Mouse (Mus musculus) layer of hippocampus, postnatal 25 days (tissue): ENCODE measurements at regions not wholly inside any gene's neighbourhood (a gene's known extent, or its start where the extent isn't known, plus 50 kb on each side); places are given as distances from the start of the nearest gene placed in this dataset.

Source experiments
- DNase-seq, 2 experiments: peaks; one replicate each; pipeline ENCODE4 v3.0.0; 2022; ENCODE audit warnings: mixed read lengths in 2 of 2, low spot score in 1 of 2; ENCODE audit errors: extremely low spot score in 1 of 2

GRCm38 (mm10) chr5:51156901-51157300 lies 410.6 kb downstream of the Ppargc1a start:
- no peak for DNase-seq

DNA sequence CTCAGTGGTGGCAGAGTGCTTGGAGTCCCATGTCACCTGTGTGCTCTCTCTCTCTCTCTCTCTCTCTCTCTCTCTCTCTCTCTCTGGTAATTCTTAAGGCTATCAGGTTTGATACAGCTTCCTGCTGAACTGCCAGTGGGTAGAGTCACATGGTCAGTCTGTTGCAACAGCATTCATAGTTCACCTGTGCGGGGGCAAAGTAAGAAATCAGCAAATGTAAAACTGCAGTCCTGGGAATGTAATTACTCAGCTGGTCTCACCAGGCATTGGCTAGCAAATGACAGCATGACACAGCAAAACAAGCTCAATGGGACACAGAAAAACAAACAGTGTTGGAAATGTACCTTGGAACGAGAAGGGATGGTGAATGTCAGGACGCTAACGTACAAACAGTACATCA lies 422.7 kb downstream of the Ppargc1a start:
- DNase-seq = no peak

DNA sequence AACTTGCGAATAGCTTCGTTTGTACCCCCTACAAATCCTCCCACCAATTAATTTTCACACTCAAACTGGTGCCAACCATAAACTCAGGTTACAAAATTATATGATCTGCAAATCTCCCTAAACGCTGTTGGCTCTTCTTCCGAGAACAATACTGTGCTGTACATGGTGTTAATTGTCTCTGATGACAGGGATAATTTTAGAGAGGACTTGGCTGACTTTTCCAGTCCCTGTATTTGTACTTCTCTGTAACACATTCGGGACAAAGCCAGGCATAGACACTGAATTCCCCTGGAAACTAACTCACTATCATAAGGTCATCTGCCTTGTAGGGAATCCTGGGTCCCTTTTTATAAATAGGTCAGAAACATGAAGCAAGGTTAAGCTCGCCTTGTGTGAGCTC lies 442.4 kb downstream of the Ppargc1a start:
- DNase-seq = no peak

DNA sequence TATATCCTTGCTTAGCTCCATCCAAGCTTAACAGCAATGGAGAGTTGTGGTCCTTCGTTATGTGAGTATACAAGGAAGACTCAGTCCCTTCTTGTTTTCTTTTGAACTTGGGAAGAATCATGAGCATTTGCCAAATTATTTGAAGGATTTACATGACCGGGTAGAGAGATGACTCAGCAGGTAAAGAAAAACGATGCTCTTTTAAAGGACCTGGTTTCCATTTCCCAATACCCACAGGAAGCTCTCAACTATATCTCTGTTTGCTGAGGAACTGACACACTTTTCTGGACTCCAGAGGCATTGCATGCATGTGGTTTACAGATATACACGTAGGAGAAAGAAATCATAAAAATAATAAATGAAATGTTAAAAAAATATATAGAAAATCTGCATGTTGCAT lies 457.5 kb downstream of the Ppargc1a start:
- DNase-seq = no peak

GRCm38 (mm10) chr5:51108737-51109136 lies 458.8 kb downstream of the Ppargc1a start:
- no peak for DNase-seq

DNA sequence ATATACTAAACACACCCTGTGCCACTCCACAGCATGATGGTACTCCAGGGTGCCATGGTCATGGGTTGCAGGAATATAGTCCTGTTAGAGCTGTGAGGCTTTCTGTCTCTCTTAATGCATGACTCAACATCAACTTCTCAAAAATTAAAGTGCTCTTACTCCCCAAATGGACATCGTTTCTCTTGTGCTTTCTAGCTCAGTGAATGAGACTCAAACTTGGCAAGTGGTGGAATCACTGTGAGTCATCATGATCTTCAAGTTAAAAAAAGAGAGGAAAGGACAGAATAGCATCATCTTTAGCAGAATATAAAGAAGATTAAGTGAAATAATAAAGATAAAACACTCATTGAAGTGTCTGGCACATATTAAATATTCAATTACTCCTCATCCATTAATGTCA lies 459.3 kb downstream of the Ppargc1a start:
- DNase-seq = no peak

- no peak for DNase-seq
Observed at GRCm38 (mm10) chr5:51099902-51100301, 467.6 kb downstream of the Ppargc1a start.

GRCm38 (mm10) chr5:51072674-51073468 lies 494.7 kb downstream of the Ppargc1a start:
- no peak for DNase-seq

DNA sequence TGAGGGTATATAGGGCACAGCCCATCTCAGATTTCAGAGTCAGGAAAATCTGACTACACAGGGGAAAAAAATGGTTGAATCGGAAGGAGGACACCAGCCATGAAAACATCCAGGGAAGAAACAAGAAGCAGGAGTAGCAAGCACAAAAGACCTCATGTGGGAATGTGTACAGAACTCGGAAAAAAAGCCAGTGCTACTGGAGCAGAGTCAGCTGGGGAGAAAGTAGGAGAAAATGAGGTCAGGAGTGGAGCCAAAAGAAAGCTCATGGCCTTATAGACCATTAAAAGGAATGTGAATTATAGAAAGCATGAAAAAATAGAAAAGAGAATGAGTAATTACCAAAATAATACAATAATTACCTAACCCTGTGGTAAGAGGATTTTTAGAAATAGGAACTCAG lies 495.4 kb downstream of the Ppargc1a start:
- DNase-seq = no peak

GRCm38 (mm10) chr5:51069668-51070067 lies 497.9 kb downstream of the Ppargc1a start:
- DNase-seq = no peak

DNA sequence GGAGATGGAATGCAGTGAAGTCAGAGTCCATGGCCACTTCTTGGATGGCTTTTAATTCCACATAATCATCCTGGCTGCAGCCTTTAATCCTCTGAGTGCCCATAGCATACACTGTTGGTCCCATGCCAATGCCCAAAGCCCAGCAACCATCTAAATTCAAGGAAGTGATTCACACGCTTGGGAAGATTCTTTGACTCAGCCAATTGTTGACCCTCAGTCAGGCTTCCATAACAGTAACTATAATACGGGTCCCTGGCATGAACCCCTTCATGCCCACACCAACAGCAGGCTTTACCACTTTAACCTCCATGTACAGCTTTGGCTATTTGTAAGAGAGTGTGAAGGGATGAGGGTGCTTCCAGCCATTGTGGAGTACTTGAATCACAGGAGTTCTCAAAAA lies 521.7 kb downstream of the Ppargc1a start:
- DNase-seq = no peak

- no peak for DNase-seq
Observed at GRCm38 (mm10) chr5:51041541-51042217, 525.8 kb downstream of the Ppargc1a start.

DNA sequence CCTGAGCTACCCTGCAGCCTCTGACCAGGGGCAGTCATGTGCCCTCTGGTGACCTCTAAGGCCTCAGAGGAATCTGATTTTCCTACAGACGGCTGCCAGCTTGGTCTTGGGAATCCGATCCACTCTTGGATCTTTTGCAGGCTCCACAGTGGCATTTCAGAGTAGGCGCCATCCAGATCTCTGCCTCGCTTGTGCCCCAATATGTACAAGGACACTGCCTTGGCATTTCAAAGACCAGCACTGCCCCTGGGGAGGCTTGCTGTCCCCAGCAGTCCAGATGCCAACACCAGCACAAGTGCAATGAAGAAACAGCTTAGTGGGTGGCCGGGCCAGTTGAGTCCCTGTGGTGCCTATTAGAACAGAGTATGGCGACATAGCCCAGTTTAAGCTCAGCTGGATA lies 526.6 kb downstream of the Ppargc1a start:
- DNase-seq = no peak

- no peak for DNase-seq
Observed at GRCm38 (mm10) chr5:51040463-51040862, 527.1 kb downstream of the Ppargc1a start.

DNA sequence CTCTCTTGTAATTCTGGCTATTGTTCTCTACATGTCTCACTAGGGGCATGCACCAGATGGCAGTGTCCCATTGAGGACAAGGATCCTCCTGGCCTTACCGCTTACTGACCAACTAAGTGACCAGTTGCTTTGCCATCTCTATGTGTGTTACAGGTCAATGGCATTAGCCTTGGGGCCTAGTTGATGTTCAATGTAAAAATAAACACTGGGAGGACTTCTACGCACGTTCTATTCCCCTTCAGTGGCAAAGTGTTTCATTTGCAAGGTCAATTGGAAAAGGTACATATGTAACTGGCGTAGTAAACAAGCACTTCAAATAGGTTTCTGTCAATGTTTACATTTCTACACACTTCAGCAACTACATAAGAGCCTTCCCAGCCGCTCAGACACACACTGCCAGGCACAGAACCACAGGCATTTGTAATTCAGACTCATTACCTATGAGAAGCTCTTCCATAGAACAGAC lies 527.8 kb downstream of the Ppargc1a start:
- no peak for DNase-seq

DNA sequence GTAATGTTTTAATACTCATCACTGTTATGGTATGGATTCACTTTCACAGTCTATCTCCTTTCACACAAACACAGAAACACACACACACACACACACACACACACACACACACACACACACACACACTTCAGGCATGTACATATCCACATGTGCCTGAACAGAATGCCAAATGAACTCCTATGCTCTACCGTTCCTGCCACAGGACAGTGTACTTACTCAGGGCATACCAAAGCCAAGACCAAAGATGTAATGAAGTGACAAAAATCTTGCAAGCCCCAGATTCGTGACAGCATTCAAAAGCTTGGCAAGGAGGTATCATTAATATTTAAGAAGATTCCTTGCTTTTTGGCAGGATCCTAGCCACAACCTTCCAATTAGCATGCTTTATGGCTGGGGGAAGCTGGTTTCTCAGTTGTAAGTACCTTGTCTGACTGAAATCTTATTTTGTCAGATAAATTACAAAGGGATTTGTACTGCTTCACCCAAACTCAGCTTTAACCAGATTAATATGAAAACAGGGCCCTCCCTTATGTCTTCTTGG lies 531.0 kb downstream of the Ppargc1a start:
- DNase-seq = no peak

DNA sequence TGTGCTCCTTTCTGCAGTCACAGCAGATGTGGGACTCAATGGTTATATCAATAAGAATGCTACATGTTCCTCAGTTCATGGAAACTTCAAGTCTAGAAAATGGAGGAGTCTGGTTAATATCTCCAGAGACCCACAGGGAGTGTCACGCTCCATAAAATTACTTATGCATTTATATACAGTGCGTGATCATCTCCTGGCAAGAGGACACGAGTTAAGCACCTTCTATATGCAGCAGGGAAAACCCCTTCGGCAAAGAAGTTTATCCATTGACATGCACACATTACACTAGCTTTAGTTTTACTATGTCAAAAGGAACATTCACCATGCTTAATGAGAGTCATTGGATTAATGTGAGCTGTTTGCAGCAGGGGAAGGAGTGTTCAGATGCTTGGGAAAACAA lies 538.6 kb downstream of the Ppargc1a start:
- DNase-seq = no peak

GRCm38 (mm10) chr5:50990822-50991537 lies 576.5 kb downstream of the Ppargc1a start:
- DNase-seq = no peak
